Comparison of ENCODE assay signal across 10 mouse cellular contexts in the genomic region with DNA sequence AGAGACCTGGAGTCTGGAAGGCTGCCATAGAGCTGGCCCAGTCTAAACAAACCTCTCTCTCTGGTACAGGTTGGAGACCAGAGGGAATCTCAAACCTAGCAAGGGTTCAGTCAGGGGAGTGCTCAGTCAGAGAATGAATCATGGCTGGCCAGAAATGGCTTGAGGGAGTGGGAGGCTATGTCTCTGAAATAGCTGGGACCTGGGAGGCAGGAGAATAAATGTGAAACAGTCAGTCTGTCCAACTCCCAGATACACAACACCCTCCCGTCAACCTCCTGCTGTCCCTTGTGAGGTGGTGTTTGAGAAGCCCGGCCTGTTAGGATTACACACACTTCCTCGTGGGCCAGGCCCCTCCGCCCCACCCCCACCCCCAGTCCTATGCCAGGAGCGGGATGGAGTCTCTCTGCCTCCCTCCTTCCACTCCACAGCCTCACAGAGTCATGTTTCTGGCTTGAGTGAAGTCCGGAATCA. TPM values are rescaled to one million over a fixed set of nuclear protein-coding genes. Genes with fewer than 3 reads are reported as not detected.
DNase-seq lines count a peak whose midpoint lies in the region; ATAC-seq lines count a peak whose summit lies in the region.
"Had no signal": no experiment of that assay in that cellular context is flagged by ENCODE, and none has a peak within 500 bp of the region (broad histone marks: within the 10 kb centered on the region; RNA-seq: fewer than 3 reads in every experiment).

No protein-coding gene starts in this region.

- no peaks in the 10 kb centered on the region for H3K9me3 ChIP-seq in heart, embryonic 11.5 days (replicated peaks; ENCODE audit: control insufficient read depth, low read length)
- H3K9me3 ChIP-seq in heart, embryonic 13.5 days, result no peaks in the 10 kb centered on the region
- no peaks in the 10 kb centered on the region for H3K9me3 ChIP-seq in limb, embryonic 15.5 days

- no peak overlapping the region for H3K4me2 ChIP-seq in heart, embryonic 11.5 days
- no peak overlapping the region for H3K4me2 ChIP-seq in heart, embryonic 13.5 days
- no peak overlapping the region for H3K4me2 ChIP-seq in limb, embryonic 15.5 days

- no peak overlapping the region for H3K4me3 ChIP-seq in heart, embryonic 11.5 days (ENCODE audit: low read depth, low read length)
- no peak overlapping the region for H3K4me3 ChIP-seq in heart, embryonic 13.5 days
- H3K4me3 ChIP-seq in limb, embryonic 15.5 days, result no peak overlapping the region

- 15% methylated on average over 6 of the region's 6 CpGs for WGBS in heart, embryonic 11.5 days (ENCODE audit: insufficient replicate concordance)
- 20% methylated on average over 6 of the region's 6 CpGs for WGBS in heart, embryonic 13.5 days
- 20% methylated on average over 6 of the region's 6 CpGs for WGBS in limb, embryonic 15.5 days

- 0 out of 2 replicates have a peak, but pooled peaks have one; percentile 44 for ATAC-seq in heart, embryonic 11.5 days (replicated peaks; ENCODE audit: insufficient number of reproducible peaks, low FRiP score, low TSS enrichment)
- no peak for ATAC-seq in heart, embryonic 13.5 days (ENCODE audit: extremely low read depth, insufficient number of reproducible peaks, low FRiP score, low TSS enrichment)
- peak; percentile 28; the same call in 1 of the 2 replicates for ATAC-seq in limb, embryonic 15.5 days (ENCODE audit: insufficient number of reproducible peaks, low FRiP score, low TSS enrichment, low read depth)

- DNase-seq in heart, adult 8-10 months (ENCODE audit: low spot score), result no peak
- DNase-seq in brain, adult 2 months (ENCODE audit: low read depth, low spot score), result peak; percentile 79
- DNase-seq in thymus, postnatal 36 days, result no peak
- no peak for DNase-seq in T-cell, adult 2 months (ENCODE audit: low spot score)
- DNase-seq in thymus, postnatal 14 days, result no peak
- DNase-seq: adrenal gland, postnatal 10 days; right cerebral cortex, postnatal 4 days had no signal

- peaks cover 37% of the 10 kb centered on the region for H3K4me1 ChIP-seq in heart, embryonic 11.5 days (ENCODE audit: control insufficient read depth, insufficient read depth, low read length)
- H3K4me1 ChIP-seq in heart, embryonic 13.5 days, result peaks cover 56% of the 10 kb centered on the region
- peaks cover 37% of the 10 kb centered on the region for H3K4me1 ChIP-seq in limb, embryonic 15.5 days

- 0 out of 2 replicates have a peak overlapping the region, but pooled peaks have one; percentile 54 for H3K9ac ChIP-seq in heart, embryonic 11.5 days (ENCODE audit: low read depth, low read length)
- H3K9ac ChIP-seq in heart, embryonic 13.5 days, result peak overlapping the region; percentile 48
- H3K9ac ChIP-seq in limb, embryonic 15.5 days, result no peak overlapping the region

- H3K36me3 ChIP-seq in heart, embryonic 11.5 days (ENCODE audit: control insufficient read depth, insufficient read depth, low read length), result no peaks in the 10 kb centered on the region
- no peaks in the 10 kb centered on the region for H3K36me3 ChIP-seq in heart, embryonic 13.5 days
- H3K36me3 ChIP-seq in limb, embryonic 15.5 days, result no peaks in the 10 kb centered on the region

- H3K27me3 ChIP-seq in heart, embryonic 11.5 days (ENCODE audit: control insufficient read depth, insufficient read depth, low read length), result no peaks in the 10 kb centered on the region
- H3K27me3 ChIP-seq in heart, embryonic 13.5 days (replicated peaks), result no peaks in the 10 kb centered on the region
- H3K27me3 ChIP-seq in limb, embryonic 15.5 days, result no peaks in the 10 kb centered on the region

- peak overlapping the region; percentile 89 for H3K27ac ChIP-seq in heart, embryonic 11.5 days (ENCODE audit: low read depth, low read length)
- peak overlapping the region; percentile 92 for H3K27ac ChIP-seq in heart, embryonic 13.5 days (replicated peaks)
- peak overlapping the region; percentile 89 for H3K27ac ChIP-seq in limb, embryonic 15.5 days

RNA-seq across cellular contexts. Expression of gene Ccdc42, which starts 13.8 kb away (rescaled TPM):
- polyA plus RNA-seq in heart, embryonic 11.5 days (2014; fragmentation: Nextera tagmentation; extraction: Ambion mirVana), result 0.29 and 0.58 TPM in 2 replicates
- total RNA-seq in heart, adult 8-10 months (2022), result not detected
- 1.6 and 1.7 TPM in 2 replicates for polyA plus RNA-seq in heart, embryonic 13.5 days (2015; fragmentation: Nextera tagmentation; extraction: Ambion mirVana)
- 0.72 and 0.84 TPM in 2 replicates for polyA plus RNA-seq in limb, embryonic 15.5 days (2015; fragmentation: Nextera tagmentation; extraction: Ambion mirVana)

RNA-seq across cellular contexts. Expression of gene Mfsd6l, which starts 44.6 kb away (rescaled TPM):
- 0.17 TPM in 1 of 2 replicates, not detected in the other for polyA plus RNA-seq in heart, embryonic 11.5 days (2014; fragmentation: Nextera tagmentation; extraction: Ambion mirVana)
- total RNA-seq in heart, adult 8-10 months (2022), result under 1 TPM in 3 of 4 experiments, not detected in 1; 0.11 to 0.25 (median 0.16) TPM
- polyA plus RNA-seq in heart, embryonic 13.5 days (2015; fragmentation: Nextera tagmentation; extraction: Ambion mirVana), result not detected in 2 replicates
- polyA plus RNA-seq in limb, embryonic 15.5 days (2015; fragmentation: Nextera tagmentation; extraction: Ambion mirVana), result 0.32 and 0.51 TPM in 2 replicates
